Mouse (Mus musculus) megakaryocyte, embryonic 14.5 days (primary cell): ENCODE data around the gene Itgb2. TPM values are rescaled to one million over a fixed set of nuclear protein-coding genes. Genes with fewer than 3 reads are reported as not detected.

ENCODE experiments used
- H3K27me3 ChIP-seq: replicated peaks from 2 replicates; pipeline ENCODE3; 2012; ENCODE audit warnings: inconsistent platforms
- H3K36me3 ChIP-seq: replicated peaks from 2 replicates; pipeline ENCODE3; 2012; ENCODE audit warnings: low read length, inconsistent platforms, mixed read lengths
- H3K4me1 ChIP-seq: 2 replicates; pipeline ENCODE4 v1.6.1; 2012; ENCODE audit warnings: inconsistent platforms
- H3K4me3 ChIP-seq: replicated peaks from 2 replicates; pipeline ENCODE3; 2012; ENCODE audit warnings: moderate library complexity, mild to moderate bottlenecking, inconsistent platforms
- H3K9me3 ChIP-seq: 2 replicates; pipeline ENCODE4 v1.6.1; 2012; ENCODE audit warnings: inconsistent platforms
- FLI1 ChIP-seq: IDR thresholded peaks from 2 replicates; pipeline ENCODE4 v1.6.1; 2012; ENCODE audit warnings: low read length, inconsistent platforms, mixed read lengths
- GATA1 ChIP-seq: IDR thresholded peaks from 3 replicates; pipeline ENCODE4 v1.6.1; 2012; ENCODE audit warnings: mixed read lengths, low read length, inconsistent platforms, borderline replicate concordance
- polyA plus RNA-seq: library from polyadenylated mRNA; stranded (reverse); fragments of >175 nt; gene quantifications from 2 replicates; pipeline ENCODE4 v1.2.3, GENCODE M21; 2012; ENCODE audit warnings: low replicate concordance; ENCODE audit not compliant: insufficient read depth

Gene Itgb2
- polyA plus RNA-seq, 1 experiment: 120 TPM

DNA sequence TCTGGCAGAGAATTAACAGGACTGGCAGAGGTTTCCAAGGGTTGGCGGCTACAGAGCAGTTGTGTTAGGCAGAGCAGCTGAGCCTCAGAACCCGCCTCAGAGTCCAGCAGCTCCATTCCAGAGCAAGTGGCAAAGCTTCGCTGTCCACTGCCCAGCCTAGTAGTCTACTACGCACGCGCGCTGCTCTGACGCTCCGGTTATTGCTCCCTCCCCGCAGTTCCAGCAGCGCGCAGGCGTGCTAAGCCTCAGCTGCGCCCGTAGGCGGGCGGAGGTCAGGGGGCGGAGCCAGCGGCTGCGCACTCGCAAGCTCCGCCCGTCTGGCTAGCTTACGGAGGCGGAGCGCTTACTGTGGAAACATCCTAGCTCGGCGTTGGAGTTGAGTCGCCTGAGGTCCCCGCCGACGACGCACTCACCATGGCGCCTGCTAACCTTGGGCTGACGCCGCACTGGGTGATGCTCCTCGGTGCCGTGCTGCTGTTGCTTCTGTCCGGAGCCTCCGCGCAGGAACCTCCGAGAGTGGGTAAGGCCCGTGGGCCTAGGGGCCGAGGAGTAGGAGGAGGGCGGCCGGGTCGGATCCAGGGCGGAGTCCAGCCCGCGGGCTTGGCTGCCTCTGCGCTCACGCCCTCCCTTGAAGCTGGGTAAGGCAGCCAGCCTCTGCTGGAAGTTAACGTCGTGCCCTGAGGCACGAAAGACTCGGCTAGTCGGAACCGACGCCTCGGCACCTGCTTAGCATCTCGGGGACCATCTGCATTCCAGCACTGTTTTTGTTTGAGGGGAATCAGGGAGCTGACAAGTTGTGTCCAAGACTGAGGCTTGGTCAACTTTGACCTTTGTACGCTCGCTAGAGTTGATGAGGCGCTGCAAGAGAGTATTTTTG is 51.6 kb downstream of the Itgb2 start, which contains the start of gene Pttg1ip:
Gene Pttg1ip, plus strand, starts transcription at position 313 of the 877 bp plus-strand sequence.
- TF ChIP-seq GATA1: no peak
- no peak for TF ChIP-seq FLI1
- H3K4me1 ChIP-seq: peaks cover 59% of the 10 kb centered on the region
- peaks cover 36% of the 10 kb centered on the region for H3K36me3 ChIP-seq
- H3K27me3 ChIP-seq: no peaks in the 10 kb centered on the region
- H3K4me3 ChIP-seq: peak within 1 kb of the TSS; percentile 99
- no peaks in the 10 kb centered on the region for H3K9me3 ChIP-seq

DNA sequence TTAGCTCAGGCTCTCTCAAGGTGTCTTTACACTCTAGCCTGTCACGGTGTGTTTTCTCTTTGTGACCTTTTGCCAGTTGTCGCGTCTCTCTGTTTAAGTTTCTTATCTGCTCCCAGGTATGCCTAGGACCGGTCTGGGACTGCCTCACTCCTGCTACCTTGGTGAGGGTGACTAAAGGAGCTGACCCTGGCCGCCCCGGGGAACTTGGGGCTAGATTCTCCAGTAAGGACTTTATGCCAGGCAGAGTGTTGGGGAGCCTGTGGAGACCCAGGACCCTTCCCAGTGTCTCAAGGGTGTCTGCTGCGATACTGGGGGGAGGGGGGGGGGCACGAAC is 52.2 kb downstream of the Itgb2 start:
- H3K4me3 ChIP-seq: peak overlapping the region; percentile 99
- H3K36me3 ChIP-seq: peaks cover 42% of the 10 kb centered on the region
- no peaks in the 10 kb centered on the region for H3K9me3 ChIP-seq
- TF ChIP-seq FLI1 (no peak), GATA1 (no peak)
- H3K27me3 ChIP-seq: no peaks in the 10 kb centered on the region
- H3K4me1 ChIP-seq: peaks cover 65% of the 10 kb centered on the region

DNA sequence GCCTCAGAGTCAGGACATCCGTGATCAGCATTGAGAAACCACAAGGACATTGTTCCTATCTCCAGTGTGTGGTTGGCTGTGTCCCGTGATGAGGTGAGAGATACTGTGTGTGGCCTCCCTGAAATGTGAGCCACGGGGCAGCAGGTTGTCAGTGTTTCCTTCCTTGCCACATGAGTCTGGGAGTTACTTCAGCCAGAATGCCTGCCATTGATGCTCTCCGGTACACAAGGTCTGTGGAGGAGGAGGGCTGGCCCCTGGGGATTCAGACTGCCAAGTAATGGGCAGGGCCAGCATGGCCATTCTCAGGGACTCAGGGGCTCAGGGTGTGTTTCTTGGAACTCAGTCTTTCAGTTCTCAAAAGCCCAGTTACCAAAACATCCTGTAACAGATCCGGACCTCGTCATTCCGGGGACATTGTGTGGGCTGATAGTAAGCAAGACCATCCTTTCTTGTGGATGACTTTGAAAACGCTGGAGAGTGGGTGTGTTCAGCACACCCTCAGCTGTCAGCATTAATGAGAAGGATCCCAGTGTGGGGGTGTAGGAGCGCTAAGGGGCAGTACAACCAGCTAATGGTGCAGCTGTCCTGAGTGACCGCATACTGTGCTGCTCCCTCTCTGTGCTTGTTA is 53.9 kb downstream of the Itgb2 start:
- H3K4me1 ChIP-seq: peaks cover 80% of the 10 kb centered on the region
- TF ChIP-seq GATA1 (peak; percentile 71; the same call in 2 of the 3 replicates), FLI1 (no peak)

DNA sequence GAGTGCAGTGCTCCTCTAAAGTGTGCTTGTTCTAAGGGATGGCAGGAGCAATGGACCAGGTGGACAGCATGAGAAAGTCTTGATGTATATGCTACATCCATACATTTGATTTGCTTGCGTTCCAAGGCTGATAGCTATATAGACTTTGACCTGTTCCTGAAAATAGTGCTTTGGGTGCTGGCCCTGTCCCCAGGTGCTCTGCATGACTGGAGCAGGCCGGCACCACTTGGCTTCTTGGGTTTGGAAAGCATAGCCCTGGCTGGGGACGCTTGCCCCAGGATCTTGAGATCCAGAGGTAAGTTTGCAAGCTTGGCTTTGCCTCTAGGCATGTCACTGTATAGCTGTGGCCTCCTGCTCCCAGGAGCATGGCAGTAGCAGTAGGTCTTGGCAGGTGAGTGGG is 56.6 kb downstream of the Itgb2 start:
- H3K4me1 ChIP-seq: peaks cover 83% of the 10 kb centered on the region

More for the DNA sequence above, 53.9 kb downstream of the Itgb2 start:
- Histone ChIP-seq H3K9me3 (no peaks in the 10 kb centered on the region), H3K4me3 (peak overlapping the region; percentile 99), H3K36me3 (peaks cover 59% of the 10 kb centered on the region), H3K27me3 (no peaks in the 10 kb centered on the region)

DNA sequence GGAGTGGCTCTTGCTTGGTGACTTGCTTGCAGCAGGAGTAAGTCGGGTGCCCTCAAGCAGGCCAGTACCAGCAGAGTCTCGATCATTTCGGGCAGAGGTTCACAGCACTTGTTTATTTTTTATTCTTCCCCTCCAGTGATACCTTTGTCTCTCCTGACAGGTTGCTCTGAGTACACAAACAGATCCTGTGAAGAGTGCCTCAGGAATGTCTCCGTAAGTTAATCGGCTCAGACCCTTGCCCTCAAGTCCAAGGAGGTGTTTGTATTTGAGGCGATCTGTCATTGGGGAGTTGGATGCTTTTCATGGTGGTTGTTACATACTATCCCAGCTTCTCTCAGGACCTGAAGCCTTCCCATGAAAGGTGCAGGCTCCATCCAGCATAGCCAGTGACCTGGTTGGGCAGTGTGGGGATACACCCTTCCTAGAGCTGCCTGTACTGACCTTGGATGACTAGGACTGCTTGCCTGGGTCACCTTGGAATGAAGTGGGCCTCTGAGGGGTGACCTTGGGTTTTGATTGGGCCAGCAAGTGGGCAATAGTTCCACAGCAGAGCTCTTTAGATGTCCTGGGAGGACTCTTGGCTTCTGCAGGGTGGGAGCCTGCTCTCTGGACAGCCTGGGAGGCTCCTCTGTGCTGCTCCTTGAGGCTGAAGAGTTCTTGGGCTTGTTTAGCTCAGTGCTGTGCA is 57.2 kb downstream of the Itgb2 start:
- Histone ChIP-seq H3K36me3 (peaks cover 90% of the 10 kb centered on the region), H3K27me3 (no peaks in the 10 kb centered on the region), H3K4me1 (peaks cover 89% of the 10 kb centered on the region), H3K4me3 (peak overlapping the region; percentile 87), H3K9me3 (no peaks in the 10 kb centered on the region)
- no peak for TF ChIP-seq GATA1
- no peak for TF ChIP-seq FLI1

More for the DNA sequence above, 56.6 kb downstream of the Itgb2 start:
- peak overlapping the region; percentile 87 for H3K4me3 ChIP-seq
- TF ChIP-seq FLI1: no peak
- no peak for TF ChIP-seq GATA1
- H3K9me3 ChIP-seq: no peaks in the 10 kb centered on the region
- no peaks in the 10 kb centered on the region for H3K27me3 ChIP-seq
- peaks cover 86% of the 10 kb centered on the region for H3K36me3 ChIP-seq

DNA sequence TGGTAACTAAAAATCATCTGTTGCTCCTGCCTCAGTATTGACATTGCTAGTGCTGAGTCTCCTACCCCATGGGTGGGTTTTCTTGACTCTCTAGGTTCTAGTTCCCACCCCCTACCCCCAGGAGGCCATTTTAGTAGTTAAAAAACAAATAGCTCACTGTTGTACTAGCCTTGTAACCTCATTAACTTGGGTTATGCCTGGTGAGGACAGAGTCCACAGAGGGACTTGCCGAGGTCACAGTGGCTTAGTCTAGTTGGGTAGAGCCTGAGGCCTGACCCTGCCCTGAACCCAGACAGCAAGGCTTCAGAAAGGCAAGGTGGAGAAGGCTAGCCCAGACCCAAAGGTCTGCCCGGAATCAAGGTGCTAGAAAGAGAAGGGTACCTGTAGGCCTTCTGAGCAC is 58.0 kb downstream of the Itgb2 start:
- H3K27me3 ChIP-seq: no peaks in the 10 kb centered on the region
- TF ChIP-seq FLI1: no peak
- no peak for TF ChIP-seq GATA1
- peak overlapping the region; percentile 87 for H3K4me3 ChIP-seq
- no peaks in the 10 kb centered on the region for H3K9me3 ChIP-seq
- peaks cover 95% of the 10 kb centered on the region for H3K4me1 ChIP-seq
- H3K36me3 ChIP-seq: peaks cover 92% of the 10 kb centered on the region

DNA sequence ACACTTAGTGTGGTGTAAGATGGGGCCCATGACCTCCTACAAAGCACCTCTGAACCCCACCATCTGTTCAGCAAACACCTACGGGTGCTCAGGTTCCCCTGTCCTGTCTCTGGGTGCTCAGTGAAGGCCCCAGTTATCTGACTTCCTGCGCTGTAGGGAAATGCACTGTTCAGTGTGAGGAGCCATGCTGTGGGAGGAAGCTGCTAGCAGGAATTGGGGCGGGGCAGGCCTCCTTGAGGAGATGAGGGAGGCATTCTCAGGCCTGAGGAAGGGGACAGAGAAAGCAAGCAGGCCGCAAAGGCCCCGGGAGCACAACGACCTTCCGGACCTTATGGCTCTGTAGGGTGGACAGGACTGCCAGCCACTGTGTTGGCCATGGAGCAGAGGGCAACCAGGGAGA is 59.1 kb downstream of the Itgb2 start:
- Histone ChIP-seq H3K4me3 (peak overlapping the region; percentile 88), H3K27me3 (no peaks in the 10 kb centered on the region), H3K4me1 (peaks cover 95% of the 10 kb centered on the region), H3K36me3 (peaks cover 93% of the 10 kb centered on the region), H3K9me3 (no peaks in the 10 kb centered on the region)
- TF ChIP-seq FLI1 (no peak), GATA1 (no peak)

DNA sequence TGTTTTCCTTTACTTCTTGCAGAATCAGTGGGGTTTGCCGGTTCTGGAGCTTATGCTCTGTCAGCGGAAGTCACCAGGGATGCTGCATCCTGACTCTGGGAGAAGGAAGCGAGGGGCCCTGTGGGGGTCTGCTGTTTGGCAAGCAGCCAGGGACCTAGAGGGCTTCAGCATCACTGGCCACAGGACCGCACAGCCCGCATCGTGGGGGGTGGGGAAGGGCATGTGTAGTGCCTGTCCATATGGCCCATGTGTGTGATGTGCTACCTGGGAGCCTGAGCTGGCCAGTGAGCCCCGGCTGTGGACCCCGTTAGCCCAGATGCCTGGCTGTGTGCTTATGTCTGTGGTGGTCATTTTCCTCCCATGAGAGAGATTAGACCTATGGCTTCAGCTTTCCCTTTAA is 59.7 kb downstream of the Itgb2 start:
- H3K9me3 ChIP-seq: no peaks in the 10 kb centered on the region
- H3K36me3 ChIP-seq: peaks cover 98% of the 10 kb centered on the region
- H3K4me1 ChIP-seq: peaks cover 96% of the 10 kb centered on the region
- H3K27me3 ChIP-seq: no peaks in the 10 kb centered on the region
- TF ChIP-seq FLI1 (no peak), GATA1 (no peak)
- H3K4me3 ChIP-seq: peak overlapping the region; percentile 88

DNA sequence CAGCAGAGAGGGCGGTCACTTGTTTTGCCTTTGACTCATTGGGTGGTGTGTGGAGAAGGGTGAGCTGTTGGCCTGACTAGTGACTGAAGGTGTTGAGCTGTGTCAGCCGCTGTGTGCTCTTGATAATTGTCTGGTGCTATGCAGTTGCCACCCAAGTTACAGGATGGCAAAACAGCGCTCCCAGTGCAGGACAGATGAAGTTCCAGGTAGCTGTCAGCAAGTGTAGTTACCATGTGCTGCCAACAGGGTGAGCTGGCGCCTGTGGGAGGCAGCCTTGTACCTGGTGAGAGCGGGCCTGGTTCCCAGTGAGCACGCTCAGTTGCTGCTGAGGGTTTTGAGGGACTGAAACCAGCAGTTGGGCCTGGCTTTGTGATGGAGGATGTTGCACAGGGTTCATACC is 60.8 kb downstream of the Itgb2 start:
- peak overlapping the region; percentile 72 for H3K4me3 ChIP-seq
- peaks cover 97% of the 10 kb centered on the region for H3K4me1 ChIP-seq
- H3K27me3 ChIP-seq: no peaks in the 10 kb centered on the region
- no peak for TF ChIP-seq FLI1
- TF ChIP-seq GATA1: no peak
- no peaks in the 10 kb centered on the region for H3K9me3 ChIP-seq
- H3K36me3 ChIP-seq: peaks cover 100% of the 10 kb centered on the region

DNA sequence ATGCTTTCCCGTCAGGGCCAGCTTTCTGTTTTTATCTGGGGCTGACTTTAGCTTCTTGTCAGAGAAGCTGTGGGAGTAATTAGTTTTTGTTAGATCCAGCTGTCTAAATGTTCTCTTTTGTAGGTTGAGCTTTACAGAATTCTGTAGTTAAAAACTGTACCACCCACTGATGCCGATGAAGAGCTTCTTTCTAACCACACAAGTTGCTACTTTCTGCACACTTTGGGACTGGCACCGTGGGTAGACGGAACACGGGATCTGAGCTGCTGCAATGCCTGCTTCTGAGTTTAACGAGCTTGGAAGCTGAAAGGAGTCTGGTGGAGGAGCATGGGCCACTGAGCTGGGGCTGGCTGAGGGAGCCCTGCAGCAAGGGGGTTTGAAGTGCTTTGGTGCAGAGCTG is 61.5 kb downstream of the Itgb2 start:
- Histone ChIP-seq H3K4me1 (peaks cover 93% of the 10 kb centered on the region), H3K27me3 (no peaks in the 10 kb centered on the region), H3K4me3 (peak overlapping the region; percentile 20), H3K36me3 (peaks cover 100% of the 10 kb centered on the region), H3K9me3 (no peaks in the 10 kb centered on the region)
- no peak for TF ChIP-seq FLI1
- no peak for TF ChIP-seq GATA1
